Mouse (Mus musculus) liver, embryonic 13.5 days (tissue): Measurements from ENCODE around the gene Vapa. TPM values are rescaled to one million over a fixed set of nuclear protein-coding genes. Genes with fewer than 3 reads are reported as not detected.
"Not testable (repeated sequence)": the region's sequence is repeated elsewhere in the genome, so short reads cannot be mapped to it uniquely, and the experiment has no call there.

Experiments used
- ATAC-seq: fragments of 200-750 bp; cut with Nextera tagmentation; 2 replicates; pipeline ENCODE4 v1.8.0; 2017; ENCODE audit warnings: low read depth, mild to moderate bottlenecking, moderate number of reproducible peaks, moderate library complexity
- DNase-seq: peaks from one replicate; pipeline ENCODE4 v3.0.0; 2022
- H3K27ac ChIP-seq: fragments of 300-500 bp; sonication (generic); 2 replicates; pipeline ENCODE4 v1.5.1; 2015; ENCODE audit warnings: moderate library complexity, mild to moderate bottlenecking, inconsistent platforms
- H3K27me3 ChIP-seq: fragments of 300-500 bp; sonication (generic); 2 replicates; pipeline ENCODE4 v1.6.1; 2015; ENCODE audit warnings: mild to moderate bottlenecking, inconsistent platforms
- H3K36me3 ChIP-seq: fragments of 300-500 bp; sonication (generic); 2 replicates; pipeline ENCODE4 v1.6.1; 2015; ENCODE audit warnings: mild to moderate bottlenecking, inconsistent platforms
- H3K4me1 ChIP-seq: fragments of 300-500 bp; sonication (generic); replicated peaks from 2 replicates; pipeline ENCODE4 v1.6.1; 2015; ENCODE audit warnings: inconsistent platforms
- H3K4me2 ChIP-seq: fragments of 300-500 bp; sonication (generic); 2 replicates; pipeline ENCODE4 v1.6.1; 2015; ENCODE audit warnings: inconsistent platforms, mild to moderate bottlenecking, moderate library complexity
- H3K4me3 ChIP-seq: fragments of 300-500 bp; sonication (generic); replicated peaks from 2 replicates; pipeline ENCODE4 v1.5.1; 2015; ENCODE audit warnings: mild to moderate bottlenecking, inconsistent platforms
- H3K9ac ChIP-seq: fragments of 300-500 bp; sonication (generic); 2 replicates; pipeline ENCODE4 v1.6.1; 2015; ENCODE audit warnings: mild to moderate bottlenecking, inconsistent platforms
- H3K9me3 ChIP-seq: fragments of 300-500 bp; sonication (generic); replicated peaks from 2 replicates; pipeline ENCODE4 v1.6.1; 2016; ENCODE audit warnings: inconsistent platforms
- WGBS: fragments of 180-500 bp; shearing (Covaris S2); methylation state at CpG from one replicate; pipeline ENCODE4 v1.1.7; 2015; ENCODE audit not compliant: insufficient replicate concordance; 5-methylcytosine and 5-hydroxymethylcytosine counted together
- polyA plus RNA-seq: library from polyadenylated mRNA; unstranded; fragments of >200 nt; fragmentation: Nextera tagmentation; extraction: Ambion mirVana; gene quantifications from 2 replicates; pipeline ENCODE4 v1.2.1, GENCODE M21; 2015

Vapa gene
- polyA plus RNA-seq, 1 experiment from 2014 or later, result 76.8 TPM

DNA sequence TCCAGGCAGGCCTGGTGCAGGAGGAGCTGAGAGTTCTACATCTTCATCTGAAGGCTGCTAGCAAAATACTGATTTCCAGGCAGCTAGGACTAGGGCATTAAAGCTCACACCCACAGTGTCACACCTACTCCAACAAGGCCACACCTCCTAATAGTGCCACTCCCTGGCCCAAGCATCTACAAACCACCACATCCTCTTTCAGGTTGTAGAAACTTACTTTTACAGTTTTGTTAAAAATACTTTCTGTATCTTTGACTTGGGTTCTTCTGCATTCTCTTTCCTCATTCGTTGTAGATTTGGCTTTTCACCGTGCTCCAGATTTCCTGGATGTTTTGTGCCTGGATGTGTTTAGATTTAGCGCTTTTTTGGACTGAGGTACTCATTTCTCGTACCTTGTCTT lies 67.1 kb downstream of the Vapa start:
- not testable (repeated sequence) for H3K27me3 ChIP-seq, H3K27ac ChIP-seq, H3K36me3 ChIP-seq, ATAC-seq, H3K9me3 ChIP-seq, H3K4me1 ChIP-seq, H3K4me3 ChIP-seq, H3K9ac ChIP-seq, DNase-seq, H3K4me2 ChIP-seq
- WGBS, result 76% methylated on average over 4 of the region's 4 CpGs

DNA sequence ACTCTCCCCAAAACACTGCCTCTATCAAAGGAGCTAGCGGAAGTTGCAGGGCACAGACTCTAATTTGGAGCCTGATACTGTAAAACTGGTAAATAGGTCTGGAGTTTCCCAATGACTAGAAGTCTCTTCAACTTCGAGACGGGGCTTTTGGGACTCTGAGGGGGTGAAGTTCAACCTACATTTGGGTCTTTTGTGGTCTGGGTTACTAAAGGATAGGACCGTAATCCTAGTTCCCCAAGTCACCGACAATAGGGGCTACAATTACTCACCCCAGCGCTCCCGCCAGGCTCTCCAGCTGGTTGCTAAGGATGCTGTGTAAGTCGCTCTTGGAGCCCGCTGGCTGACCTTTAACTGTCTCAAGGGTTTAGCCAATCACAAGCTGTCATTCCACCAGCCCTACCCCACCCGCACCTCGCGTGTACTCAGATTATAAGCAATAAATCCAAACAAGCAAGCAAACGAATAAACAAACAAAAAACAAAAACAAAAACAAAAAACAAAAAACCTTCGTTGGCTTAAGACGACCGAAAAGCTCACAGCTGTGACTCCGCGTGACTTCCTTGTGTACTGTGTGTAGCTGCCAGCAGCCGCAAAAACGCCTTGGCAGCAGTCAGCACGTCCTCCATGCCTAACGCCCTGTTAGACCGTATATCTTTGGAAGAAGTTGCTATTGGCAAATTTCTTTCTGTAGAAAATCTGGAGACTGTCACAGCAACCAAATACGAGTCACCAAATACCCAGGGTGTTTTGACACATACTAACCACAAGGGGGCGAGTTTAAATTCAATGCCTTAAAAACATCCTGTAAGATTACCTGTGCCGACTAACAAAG lies 72.7 kb downstream of the Vapa start, which contains the start of gene Tmem232:
TSS of gene Tmem232 (minus strand) at position 342 of the 832 bp plus-strand sequence.
- DNase-seq (no peak), ATAC-seq (no peak)
- Histone ChIP-seq H3K4me1 (peaks cover 5% of the 10 kb centered on the region), H3K9me3 (no peaks in the 10 kb centered on the region), H3K4me3 (peak within 1 kb of the TSS; percentile 26; the same call in 1 of the 2 replicates), H3K36me3 (no peaks in the 10 kb centered on the region), H3K4me2 (peak within 1 kb of the TSS; percentile 49), H3K27ac (no peak within 1 kb of the TSS), H3K9ac (no peak within 1 kb of the TSS), H3K27me3 (peaks cover 17% of the 10 kb centered on the region)
- 15% methylated on average over 26 of the region's 26 CpGs for WGBS

DNA sequence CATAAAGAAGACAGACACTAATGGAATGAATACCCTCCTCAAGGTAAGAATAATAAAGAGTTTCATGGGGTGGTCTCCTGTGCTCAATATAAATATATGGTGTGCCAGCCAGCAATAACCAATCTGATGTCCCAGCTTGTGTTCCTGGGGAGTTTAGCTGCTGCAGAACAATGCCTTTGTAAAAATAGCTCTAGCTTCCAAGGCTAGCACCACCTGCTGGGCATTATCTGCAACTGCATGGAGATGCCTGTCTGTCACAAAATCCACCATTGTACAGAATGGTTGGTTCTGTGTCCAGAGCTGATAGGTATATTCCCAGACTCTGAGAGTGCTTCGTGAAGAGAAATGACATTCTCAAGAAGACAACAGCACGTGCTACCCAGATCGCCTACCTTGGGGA lies 77.2 kb downstream of the Vapa start:
- Histone ChIP-seq H3K9me3 (no peaks in the 10 kb centered on the region), H3K36me3 (no peaks in the 10 kb centered on the region), H3K4me1 (no peaks in the 10 kb centered on the region), H3K27me3 (peaks cover 17% of the 10 kb centered on the region), H3K9ac (no peak overlapping the region), H3K27ac (no peak overlapping the region), H3K4me2 (no peak overlapping the region), H3K4me3 (no peak overlapping the region)
- WGBS, result 13% methylated on average over 3 of the region's 3 CpGs
- DNase-seq (peak; percentile 15), ATAC-seq (no peak)

DNA sequence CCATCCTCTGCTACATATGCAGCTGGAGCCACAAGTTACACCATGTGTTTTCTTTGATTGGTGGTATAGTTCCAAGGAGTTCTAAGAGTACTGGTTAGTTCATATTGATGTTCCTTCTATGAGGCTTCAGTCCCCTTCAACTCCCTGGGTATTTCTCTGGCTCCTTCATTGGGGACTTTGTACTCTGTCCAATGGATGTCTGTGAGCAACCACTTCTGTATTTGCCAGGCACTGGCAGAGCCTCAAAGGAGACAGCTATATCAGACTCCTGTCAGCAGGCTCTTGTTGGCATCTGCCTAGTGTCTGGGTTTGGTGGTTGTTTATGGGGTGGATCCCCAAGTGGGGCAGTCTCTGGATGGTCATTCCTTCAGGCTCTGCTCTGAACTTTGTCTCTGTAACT lies 81.0 kb downstream of the Vapa start:
- H3K27me3 ChIP-seq, H3K9me3 ChIP-seq, H3K36me3 ChIP-seq, H3K9ac ChIP-seq, H3K4me1 ChIP-seq, H3K4me2 ChIP-seq, DNase-seq, H3K4me3 ChIP-seq, H3K27ac ChIP-seq, ATAC-seq: not testable (repeated sequence)

Other genes starting within 250 kb of the Vapa start
- gene Tmem232, start 72.8 kb downstream of the Vapa start, polyA plus RNA-seq, result not detected in 2 replicates
- not detected in 2 replicates for gene Txndc2, start 28.6 kb upstream of the Vapa start, polyA plus RNA-seq
- 4.5 and 5.3 TPM in 2 replicates for gene Rab31, start 159.2 kb upstream of the Vapa start, polyA plus RNA-seq
- 10.1 and 12.2 TPM in 2 replicates for gene Ppp4r1, start 169.0 kb upstream of the Vapa start, polyA plus RNA-seq